Mouse (Mus musculus) heart, adult 2 months (tissue): ENCODE results near the gene Cideb. TPM values are rescaled to one million over a fixed set of nuclear protein-coding genes. Genes with fewer than 3 reads are reported as not detected.

Experiments used
- DNase-seq, 2 experiments: peaks; one replicate each; pipeline ENCODE4 v3.0.0; 2021
- H3K27ac ChIP-seq: fragments of 200-600 bp; 2 replicates; pipeline ENCODE4 v1.8.1; 2022
- H3K27me3 ChIP-seq: fragments of 200-500 bp; 2 replicates; pipeline ENCODE4 v1.6.1; 2012; ENCODE audit warnings: mild to moderate bottlenecking, low read length, inconsistent platforms, mixed read lengths; ENCODE audit not compliant: control insufficient read depth, insufficient read depth
- H3K36me3 ChIP-seq: fragments of 200-500 bp; 2 replicates; pipeline ENCODE4 v1.6.1; 2012; ENCODE audit warnings: low read length, inconsistent platforms; ENCODE audit not compliant: control insufficient read depth, insufficient read depth
- H3K4me1 ChIP-seq: fragments of 200-500 bp; 2 replicates; pipeline ENCODE4 v1.6.1; 2011; ENCODE audit warnings: low read length; ENCODE audit not compliant: control insufficient read depth, insufficient read depth
- H3K4me3 ChIP-seq: fragments of 200-600 bp; 2 replicates; pipeline ENCODE4 v1.8.1; 2022
- H3K79me2 ChIP-seq: fragments of 200-500 bp; replicated peaks from 2 replicates; pipeline ENCODE4 v1.6.1; 2012; ENCODE audit warnings: mild to moderate bottlenecking, inconsistent platforms, low read length, moderate library complexity, mixed read lengths; ENCODE audit not compliant: control insufficient read depth, insufficient read depth
- H3K9ac ChIP-seq: fragments of 200-500 bp; 2 replicates; pipeline ENCODE4 v1.6.1; 2012; ENCODE audit warnings: low read depth, mild to moderate bottlenecking, control low read depth, inconsistent platforms, low read length, mixed read lengths
- CTCF ChIP-seq: fragments of 200-600 bp; IDR thresholded peaks from 2 replicates; pipeline ENCODE4 v1.8.1; 2022; ENCODE audit warnings: antibody characterized with exemption, mild to moderate bottlenecking, moderate library complexity
- EP300 ChIP-seq: fragments of 200-500 bp; IDR thresholded peaks from 2 replicates; pipeline ENCODE4 v1.6.1; 2011; ENCODE audit warnings: low read depth, low read length, control low read depth; ENCODE audit not compliant: insufficient read depth
- POLR2A ChIP-seq: fragments of 200-500 bp; IDR thresholded peaks from 2 replicates; pipeline ENCODE4 v1.6.1; 2011; ENCODE audit warnings: mild to moderate bottlenecking, low read depth, low read length, control low read depth; ENCODE audit not compliant: insufficient read depth
- WGBS: fragments of 180-500 bp; shearing (Covaris S2); methylation state at CpG from one replicate; pipeline ENCODE4 v1.1.7; 2018; 5-methylcytosine and 5-hydroxymethylcytosine counted together
- intact Hi-C: fragments of 180-260 bp; cut with DNase I; formaldehyde crosslinking; loops from one replicate; pipeline ENCODE4 v1.15.1; 2025
- polyA plus RNA-seq: library from polyadenylated mRNA; depleted of rRNA; stranded (reverse); fragments of >200 nt; gene quantifications from 2 replicates; pipeline ENCODE4 v1.2.3, GENCODE M21; 2012
- total RNA-seq, 2 experiments: library from RNA; stranded (reverse); gene quantifications; 2 replicates each; pipeline ENCODE4 v1.2.3; 2021

Gene Cideb
- total and polyA plus RNA-seq, 3 experiments = 0.81 to 8.1 (median 0.98) TPM

- no peak overlapping the region for H3K9ac ChIP-seq
- no peaks in the 10 kb centered on the region for H3K79me2 ChIP-seq
- TF ChIP-seq CTCF (no peak), POLR2A (no peak), EP300 (no peak)
- no peaks in the 10 kb centered on the region for H3K27me3 ChIP-seq
- H3K27ac ChIP-seq = no peak overlapping the region
- no peak overlapping the region for H3K4me3 ChIP-seq
- DNase-seq = no peak
- intact Hi-C loops = loop anchor here (2.0 to 10.0 kb wide), 3 partner anchors 41 to 239 kb away; partner anchors contain the start of gene Tm9sf1
- 90% methylated on average over 7 of the region's 7 CpGs for WGBS
- H3K36me3 ChIP-seq = no peaks in the 10 kb centered on the region
- H3K4me1 ChIP-seq = no peaks in the 10 kb centered on the region; the same call in 1 of the 2 replicates
Observed at GRCm38 (mm10) chr14:55723433-55723832, 34.8 kb downstream of the Cideb start.

- Histone ChIP-seq H3K27me3 (no peaks in the 10 kb centered on the region), H3K4me1 (no peaks in the 10 kb centered on the region; the same call in 1 of the 2 replicates), H3K36me3 (no peaks in the 10 kb centered on the region), H3K27ac (peak overlapping the region; percentile 84; the same call in 1 of the 2 replicates), H3K9ac (no peak overlapping the region), H3K79me2 (no peaks in the 10 kb centered on the region), H3K4me3 (peak overlapping the region; percentile 90; the same call in 1 of the 2 replicates)
- intact Hi-C loops = loop anchor here (1.0 to 10.0 kb wide), 4 partner anchors 21 to 238 kb away; partner anchors contain the start of gene Tm9sf1
- WGBS = 35% methylated on average over 8 of the region's 8 CpGs
- no peak for DNase-seq
- TF ChIP-seq CTCF (no peak), POLR2A (no peak), EP300 (no peak)
Observed at GRCm38 (mm10) chr14:55722438-55722945, 35.8 kb downstream of the Cideb start.

DNA sequence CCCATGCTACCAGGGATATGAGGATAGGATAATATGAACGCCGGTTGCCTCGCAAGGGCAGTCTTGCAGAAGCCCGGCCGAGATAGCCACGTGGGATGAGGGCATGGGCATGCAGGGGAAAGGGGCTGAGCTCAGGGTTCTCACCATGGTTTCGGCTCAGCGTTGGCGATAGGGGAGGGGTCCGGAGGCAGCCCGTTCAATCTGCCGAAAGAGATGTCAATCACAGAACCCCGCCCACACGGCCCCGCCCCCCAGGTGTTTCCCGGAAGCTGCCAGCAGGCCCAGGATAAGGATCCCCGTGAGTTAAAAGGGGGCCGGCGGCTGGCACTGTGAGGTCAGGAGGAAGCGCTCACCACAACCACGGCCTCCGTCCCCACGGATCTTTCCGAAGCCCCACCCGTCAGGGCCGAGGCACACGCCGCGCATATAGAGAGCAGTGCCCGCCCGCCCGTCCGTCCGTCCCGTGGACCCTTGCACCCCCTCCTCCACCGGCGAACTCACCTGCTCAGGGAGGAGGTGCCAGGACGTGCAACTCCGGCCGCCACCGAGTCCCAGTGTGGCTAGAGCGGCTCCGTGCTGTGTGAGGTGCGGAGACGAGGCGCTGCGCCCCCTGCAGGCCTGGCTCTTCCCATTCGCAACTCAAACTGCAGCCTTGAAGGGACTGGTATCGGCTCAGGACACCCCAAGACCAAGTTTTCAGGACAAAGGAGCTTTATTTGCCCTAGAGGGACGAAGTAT lies 36.4 kb downstream of the Cideb start, which contains the start of gene Rabggta:
Rabggta (minus strand) TSS at position 564 of the 738 bp plus-strand sequence.
- intact Hi-C loops = loop anchor here (1.0 to 10.0 kb wide), 4 partner anchors 21 to 237 kb away; partner anchors contain the start of gene Tm9sf1
- TF ChIP-seq EP300 (0 out of 2 replicates have a peak, but pooled peaks have one; percentile 50), CTCF (peak; percentile 88), POLR2A (peak; percentile 61; the same call in 1 of the 2 replicates)
- Histone ChIP-seq H3K27ac (peak within 1 kb of the TSS; percentile 84), H3K4me3 (peak within 1 kb of the TSS; percentile 90), H3K9ac (peak within 1 kb of the TSS; percentile 81), H3K79me2 (no peaks in the 10 kb centered on the region), H3K36me3 (no peaks in the 10 kb centered on the region), H3K27me3 (no peaks in the 10 kb centered on the region), H3K4me1 (no peaks in the 10 kb centered on the region; the same call in 1 of the 2 replicates)
- DNase-seq = peak; percentile 91 to 92
- WGBS = under 1% methylated on average over 50 of the region's 50 CpGs

GRCm38 (mm10) chr14:55721076-55721475 lies 37.2 kb downstream of the Cideb start:
- H3K27me3 ChIP-seq = no peaks in the 10 kb centered on the region
- H3K27ac ChIP-seq = no peak overlapping the region
- H3K9ac ChIP-seq = no peak overlapping the region
- H3K79me2 ChIP-seq = no peaks in the 10 kb centered on the region
- no peaks in the 10 kb centered on the region; the same call in 1 of the 2 replicates for H3K4me1 ChIP-seq
- no peaks in the 10 kb centered on the region for H3K36me3 ChIP-seq
- TF ChIP-seq POLR2A (no peak), EP300 (no peak), CTCF (no peak)
- H3K4me3 ChIP-seq = no peak overlapping the region; the same call in 1 of the 2 replicates
- WGBS = 89% methylated on average over 6 of the region's 6 CpGs
- intact Hi-C loops = loop anchor here (5.0 to 10.0 kb wide), 2 partner anchors 79 to 236 kb away; partner anchors contain the start of gene Tm9sf1
- DNase-seq = no peak

GRCm38 (mm10) chr14:55720666-55721065 lies 37.6 kb downstream of the Cideb start:
- H3K4me3 ChIP-seq = no peak overlapping the region
- no peak overlapping the region for H3K27ac ChIP-seq
- H3K27me3 ChIP-seq = no peaks in the 10 kb centered on the region
- intact Hi-C loops = loop anchor here (5.0 to 10.0 kb wide), 2 partner anchors 78 to 236 kb away; partner anchors contain the start of gene Tm9sf1
- H3K9ac ChIP-seq = no peak overlapping the region
- H3K36me3 ChIP-seq = no peaks in the 10 kb centered on the region
- no peaks in the 10 kb centered on the region for H3K79me2 ChIP-seq
- WGBS = 94% methylated on average over 12 of the region's 12 CpGs
- DNase-seq = no peak
- TF ChIP-seq POLR2A (no peak), CTCF (no peak), EP300 (no peak)
- no peaks in the 10 kb centered on the region; the same call in 1 of the 2 replicates for H3K4me1 ChIP-seq

GRCm38 (mm10) chr14:55719737-55720136 lies 38.5 kb downstream of the Cideb start:
- Histone ChIP-seq H3K4me3 (no peak overlapping the region), H3K27me3 (no peaks in the 10 kb centered on the region), H3K4me1 (no peaks in the 10 kb centered on the region; the same call in 1 of the 2 replicates), H3K36me3 (no peaks in the 10 kb centered on the region), H3K79me2 (no peaks in the 10 kb centered on the region), H3K27ac (no peak overlapping the region), H3K9ac (no peak overlapping the region)
- 86% methylated on average over 6 of the region's 6 CpGs for WGBS
- DNase-seq = no peak
- intact Hi-C loops = loop anchor here (5.0 to 10.0 kb wide), 2 partner anchors 77 to 235 kb away; partner anchors contain the start of gene Tm9sf1
- TF ChIP-seq CTCF (no peak), POLR2A (no peak), EP300 (no peak)
